Mouse (Mus musculus) lung, postnatal 10 days (tissue): ENCODE results near the gene Tspan2.
A peak's percentile ranks its signal among the peaks of the same experiment; 100 is the strongest.

Source experiments
- DNase-seq: peaks from one replicate; pipeline ENCODE4 v3.0.0; 2021

Tspan2 gene

GRCm38 (mm10) chr3:102734313-102735030 lies at the start of gene Tspan2:
Tspan2 (plus strand) TSS chr3:102734529.
- DNase-seq, result peak; percentile 70

- DNase-seq, result no peak
Measured at GRCm38 (mm10) chr3:102686861-102687260, 47.5 kb upstream of the Tspan2 start.

GRCm38 (mm10) chr3:102687852-102688251 lies 46.5 kb upstream of the Tspan2 start:
- no peak for DNase-seq

- DNase-seq, result peak; percentile 82
Measured at GRCm38 (mm10) chr3:102691802-102692484, 42.4 kb upstream of the Tspan2 start.

GRCm38 (mm10) chr3:102692758-102693325 lies 41.5 kb upstream of the Tspan2 start:
- DNase-seq, result no peak

GRCm38 (mm10) chr3:102698127-102698526 lies 36.2 kb upstream of the Tspan2 start:
- no peak for DNase-seq

GRCm38 (mm10) chr3:102701303-102701702 lies 33.0 kb upstream of the Tspan2 start:
- DNase-seq, result peak; percentile 29

GRCm38 (mm10) chr3:102701902-102702544 lies 32.3 kb upstream of the Tspan2 start:
- peak; percentile 74 for DNase-seq

GRCm38 (mm10) chr3:102704001-102704401 lies 30.3 kb upstream of the Tspan2 start:
- peak; percentile 9 for DNase-seq

GRCm38 (mm10) chr3:102708599-102708998 lies 25.7 kb upstream of the Tspan2 start:
- no peak for DNase-seq

GRCm38 (mm10) chr3:102715066-102715584 lies 19.2 kb upstream of the Tspan2 start:
- DNase-seq, result peak; percentile 89

GRCm38 (mm10) chr3:102715839-102716238 lies 18.5 kb upstream of the Tspan2 start:
- DNase-seq, result no peak

GRCm38 (mm10) chr3:102717586-102718285 lies 16.6 kb upstream of the Tspan2 start:
- DNase-seq, result no peak

- DNase-seq, result no peak
Measured at GRCm38 (mm10) chr3:102723154-102723553, 11.2 kb upstream of the Tspan2 start.

GRCm38 (mm10) chr3:102723841-102724570 lies 10.3 kb upstream of the Tspan2 start:
- DNase-seq, result peak; percentile 75

GRCm38 (mm10) chr3:102724798-102725459 lies 9.4 kb upstream of the Tspan2 start:
- DNase-seq, result no peak

- peak; percentile 30 for DNase-seq
Measured at GRCm38 (mm10) chr3:102729416-102729815, 4.9 kb upstream of the Tspan2 start.

- DNase-seq, result no peak
Measured at GRCm38 (mm10) chr3:102731112-102731511, 3.2 kb upstream of the Tspan2 start.

GRCm38 (mm10) chr3:102732619-102733018 lies 1.7 kb upstream of the Tspan2 start:
- no peak for DNase-seq

GRCm38 (mm10) chr3:102733050-102733449 lies 1.3 kb upstream of the Tspan2 start:
- no peak for DNase-seq

- DNase-seq, result no peak
Measured at GRCm38 (mm10) chr3:102733936-102734312, 405 bp upstream of the Tspan2 start.
